Mouse (Mus musculus) cerebellum, adult 11-12 months (tissue): ENCODE measurements around the gene Btbd35f9.
"Not testable (repeated sequence)": the region's sequence is repeated elsewhere in the genome, so short reads cannot be mapped to it uniquely, and the experiment has no call there.

Experiments
- DNase-seq: peaks from one replicate; pipeline ENCODE4 v3.0.0; 2022

Btbd35f9 gene

GRCm38 (mm10) chrX:34161399-34161798 lies at the start of gene Btbd35f9:
Btbd35f9 (minus strand) TSS chrX:34161499.
- not testable (repeated sequence) for DNase-seq
